Mouse (Mus musculus): Measurements from ENCODE around the gene Pstk. TPM values are rescaled to one million over a fixed set of nuclear protein-coding genes. Genes with fewer than 3 reads are reported as not detected.

Pstk gene
- polyA plus RNA-seq (2014; fragmentation: Nextera tagmentation; extraction: Ambion mirVana), result 42.8 and 46.3 TPM in 2 replicates

DNA sequence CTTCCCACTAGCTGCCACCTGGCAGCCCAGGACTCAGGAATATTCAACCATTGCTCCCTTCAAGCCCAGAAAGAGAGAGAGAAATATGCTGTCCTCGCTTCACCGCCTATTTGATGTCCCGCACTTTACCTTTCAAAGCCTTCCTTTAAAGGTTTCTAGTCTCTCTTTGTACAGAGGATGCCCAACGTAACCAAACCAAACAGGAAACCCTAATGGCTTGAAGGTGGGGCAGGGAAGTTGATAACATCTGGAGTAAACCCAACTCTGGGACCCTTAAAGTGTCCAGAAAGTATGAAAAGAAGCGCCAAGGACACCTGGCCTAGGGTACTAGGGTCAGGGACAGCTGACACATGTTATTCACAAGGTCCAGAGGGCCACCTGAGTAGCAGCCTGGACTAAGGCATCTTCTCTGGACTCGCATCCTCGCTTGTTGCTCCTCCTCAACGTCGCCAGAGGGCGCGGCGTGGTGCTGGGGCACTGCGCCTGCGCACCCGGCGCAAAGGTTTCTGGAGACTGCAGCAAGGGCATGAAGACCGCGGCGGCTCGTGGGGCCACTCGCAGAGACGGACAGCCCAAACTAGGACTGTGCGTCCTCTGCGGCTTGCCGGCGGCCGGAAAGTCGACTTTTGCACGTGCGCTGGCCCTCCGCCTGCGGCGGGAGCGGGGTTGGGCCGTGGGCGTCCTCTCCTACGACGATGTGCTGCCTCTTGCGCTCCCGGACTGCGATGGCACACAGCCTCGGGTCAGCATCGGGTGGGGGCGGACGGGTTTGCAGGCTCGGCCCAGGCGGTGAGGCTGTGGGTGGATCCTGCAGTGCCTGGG is at the start of gene Pstk:
Gene Pstk, plus strand, starts transcription at position 494 of the 822 bp plus-strand sequence.
- WGBS, result 4% methylated on average over 47 of the region's 47 CpGs
- Histone ChIP-seq H3K4me2 (ENCODE audit: low read length) (peak within 1 kb of the TSS; percentile 75), H3K27me3 (ENCODE audit: control insufficient read depth, insufficient read depth, low read length) (no peaks in the 10 kb centered on the region), H3K9ac (replicated peaks; ENCODE audit: low read length) (peak within 1 kb of the TSS; percentile 94), H3K9me3 (ENCODE audit: control insufficient read depth, low read length) (no peaks in the 10 kb centered on the region), H3K36me3 (ENCODE audit: control insufficient read depth, insufficient read depth, low read length) (peaks cover 6% of the 10 kb centered on the region; the same call in 1 of the 2 replicates), H3K4me3 (replicated peaks; ENCODE audit: low read depth, low read length) (peak within 1 kb of the TSS; percentile 77), H3K4me1 (ENCODE audit: control insufficient read depth, insufficient read depth, low read length) (peaks cover 5% of the 10 kb centered on the region; the same call in 1 of the 2 replicates), H3K27ac (replicated peaks; ENCODE audit: low read depth, low read length) (peak within 1 kb of the TSS; percentile 92)
- ATAC-seq (ENCODE audit: low FRiP score, low TSS enrichment) (peak; percentile 90), DNase-seq (peak; percentile 95)

DNA sequence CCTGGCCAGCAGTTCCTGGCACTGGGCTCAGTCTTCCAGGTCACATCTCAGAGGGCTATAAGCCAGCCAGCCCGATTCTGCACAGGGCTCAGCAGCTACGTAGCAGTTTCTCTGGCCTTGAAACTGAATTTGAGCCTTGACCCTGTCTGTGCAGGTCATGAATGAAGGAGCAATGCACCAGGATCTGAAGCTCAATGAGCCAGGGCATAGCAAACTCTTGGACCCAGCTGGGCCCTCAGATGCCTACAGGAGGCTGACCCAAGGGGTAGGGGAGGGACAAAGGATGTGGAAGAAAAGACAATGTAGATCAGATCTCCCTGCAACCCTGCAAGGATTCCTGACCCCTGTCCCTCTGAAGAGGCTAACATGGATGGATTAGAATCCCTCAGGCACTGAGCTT is 48.7 kb upstream of the Pstk start, which contains the start of gene Cuzd1:
Gene Cuzd1, minus strand, starts transcription at position 101 of the 400 bp plus-strand sequence.
- H3K27me3 ChIP-seq (ENCODE audit: control insufficient read depth, insufficient read depth, low read length), result no peaks in the 10 kb centered on the region
- no peak within 1 kb of the TSS for H3K9ac ChIP-seq (replicated peaks; ENCODE audit: low read length)
- H3K27ac ChIP-seq (replicated peaks; ENCODE audit: low read depth, low read length), result no peak within 1 kb of the TSS
- DNase-seq, result no peak
- H3K4me2 ChIP-seq (ENCODE audit: low read length), result no peak within 1 kb of the TSS
- WGBS, result 91% methylated on average over 2 of the region's 2 CpGs
- no peak within 1 kb of the TSS for H3K4me3 ChIP-seq (replicated peaks; ENCODE audit: low read depth, low read length)
- no peaks in the 10 kb centered on the region for H3K4me1 ChIP-seq (ENCODE audit: control insufficient read depth, insufficient read depth, low read length)
- ATAC-seq (ENCODE audit: low FRiP score, low TSS enrichment), result no peak
- no peaks in the 10 kb centered on the region for H3K9me3 ChIP-seq (ENCODE audit: control insufficient read depth, low read length)
- no peaks in the 10 kb centered on the region for H3K36me3 ChIP-seq (ENCODE audit: control insufficient read depth, insufficient read depth, low read length)

DNA sequence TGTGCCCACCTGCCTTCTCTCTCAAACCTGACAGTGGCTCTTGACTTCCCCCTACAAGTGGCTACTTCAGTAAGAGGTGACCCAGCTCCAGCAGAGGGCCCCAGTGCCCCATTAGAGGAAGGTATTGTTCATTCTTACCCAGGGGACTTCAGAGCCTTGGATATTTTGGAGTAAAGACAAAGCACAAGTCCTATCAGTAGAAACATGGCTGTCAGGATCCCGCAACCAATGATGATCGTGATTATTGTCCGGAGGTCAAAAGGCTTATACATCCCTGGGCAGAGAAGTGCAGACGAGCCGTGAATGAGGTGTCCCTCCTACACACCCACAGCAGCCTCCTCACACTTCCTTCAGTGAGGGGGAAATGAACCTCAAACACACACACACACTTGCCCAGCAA is 43.9 kb upstream of the Pstk start:
- Histone ChIP-seq H3K9ac (replicated peaks; ENCODE audit: low read length) (no peak overlapping the region), H3K9me3 (ENCODE audit: control insufficient read depth, low read length) (no peaks in the 10 kb centered on the region), H3K4me2 (ENCODE audit: low read length) (no peak overlapping the region), H3K36me3 (ENCODE audit: control insufficient read depth, insufficient read depth, low read length) (no peaks in the 10 kb centered on the region), H3K4me3 (replicated peaks; ENCODE audit: low read depth, low read length) (no peak overlapping the region), H3K27ac (replicated peaks; ENCODE audit: low read depth, low read length) (no peak overlapping the region), H3K27me3 (ENCODE audit: control insufficient read depth, insufficient read depth, low read length) (no peaks in the 10 kb centered on the region), H3K4me1 (ENCODE audit: control insufficient read depth, insufficient read depth, low read length) (no peaks in the 10 kb centered on the region)
- no peak for DNase-seq
- no peak for ATAC-seq (ENCODE audit: low FRiP score, low TSS enrichment)
- WGBS, result 93% methylated on average over 5 of the region's 5 CpGs

DNA sequence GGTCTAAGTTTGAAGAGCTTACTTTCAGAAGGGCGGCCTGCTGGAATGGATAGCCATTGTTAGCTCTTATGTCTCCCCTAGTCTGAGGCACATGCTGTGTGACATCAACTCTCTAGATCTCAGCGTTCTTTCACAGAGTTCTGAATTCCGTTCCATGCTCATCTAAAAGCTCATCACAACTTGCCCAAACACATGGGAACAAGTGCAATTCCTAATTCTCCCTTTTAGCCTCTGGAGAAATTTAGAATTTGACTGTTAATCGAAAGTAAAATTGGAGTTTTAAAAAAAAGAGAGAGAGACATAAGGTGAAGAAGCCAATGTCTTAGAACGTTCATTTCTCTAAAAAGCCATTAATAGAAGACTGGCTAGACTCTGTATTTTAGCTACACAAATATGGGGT is 41.5 kb upstream of the Pstk start, which contains the start of gene Fam24b:
Gene Fam24b, minus strand, starts transcription at position 101 of the 400 bp plus-strand sequence.
- no peak for DNase-seq
- 90% methylated on average over 5 of the region's 5 CpGs for WGBS
- H3K4me1 ChIP-seq (ENCODE audit: control insufficient read depth, insufficient read depth, low read length), result no peaks in the 10 kb centered on the region
- no peak within 1 kb of the TSS for H3K4me3 ChIP-seq (replicated peaks; ENCODE audit: low read depth, low read length)
- H3K27ac ChIP-seq (replicated peaks; ENCODE audit: low read depth, low read length), result no peak within 1 kb of the TSS
- H3K4me2 ChIP-seq (ENCODE audit: low read length), result no peak within 1 kb of the TSS
- H3K27me3 ChIP-seq (ENCODE audit: control insufficient read depth, insufficient read depth, low read length), result no peaks in the 10 kb centered on the region
- H3K36me3 ChIP-seq (ENCODE audit: control insufficient read depth, insufficient read depth, low read length), result no peaks in the 10 kb centered on the region
- ATAC-seq (ENCODE audit: low FRiP score, low TSS enrichment), result no peak
- H3K9me3 ChIP-seq (ENCODE audit: control insufficient read depth, low read length), result no peaks in the 10 kb centered on the region
- no peak within 1 kb of the TSS for H3K9ac ChIP-seq (replicated peaks; ENCODE audit: low read length)

DNA sequence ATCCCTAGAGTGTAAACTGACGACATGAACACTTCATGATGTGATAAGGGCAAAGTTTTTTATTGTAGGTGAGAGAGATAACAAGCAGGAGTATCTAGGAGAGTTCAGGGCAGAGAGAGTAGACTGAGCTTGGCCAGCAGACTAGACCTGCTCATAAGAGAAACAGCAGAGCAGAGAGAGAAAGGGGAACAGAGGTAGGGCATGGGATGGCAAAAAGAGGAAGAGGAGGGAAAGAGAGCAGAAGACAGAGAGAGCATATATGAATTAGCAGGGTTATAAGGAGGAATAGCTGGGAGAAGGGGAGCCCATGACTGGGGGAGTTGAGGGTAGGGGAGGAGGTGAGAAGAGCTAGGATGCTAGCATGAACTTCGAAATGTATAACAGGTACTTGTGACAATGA is 39.3 kb upstream of the Pstk start:
- Histone ChIP-seq H3K4me3 (replicated peaks; ENCODE audit: low read depth, low read length) (no peak overlapping the region), H3K27me3 (ENCODE audit: control insufficient read depth, insufficient read depth, low read length) (no peaks in the 10 kb centered on the region), H3K9me3 (ENCODE audit: control insufficient read depth, low read length) (no peaks in the 10 kb centered on the region), H3K9ac (replicated peaks; ENCODE audit: low read length) (no peak overlapping the region), H3K27ac (replicated peaks; ENCODE audit: low read depth, low read length) (no peak overlapping the region), H3K4me2 (ENCODE audit: low read length) (no peak overlapping the region), H3K4me1 (ENCODE audit: control insufficient read depth, insufficient read depth, low read length) (no peaks in the 10 kb centered on the region), H3K36me3 (ENCODE audit: control insufficient read depth, insufficient read depth, low read length) (no peaks in the 10 kb centered on the region)
- DNase-seq, result no peak
- ATAC-seq (ENCODE audit: low FRiP score, low TSS enrichment), result no peak
- WGBS, result 81% methylated on average over 2 of the region's 2 CpGs

DNA sequence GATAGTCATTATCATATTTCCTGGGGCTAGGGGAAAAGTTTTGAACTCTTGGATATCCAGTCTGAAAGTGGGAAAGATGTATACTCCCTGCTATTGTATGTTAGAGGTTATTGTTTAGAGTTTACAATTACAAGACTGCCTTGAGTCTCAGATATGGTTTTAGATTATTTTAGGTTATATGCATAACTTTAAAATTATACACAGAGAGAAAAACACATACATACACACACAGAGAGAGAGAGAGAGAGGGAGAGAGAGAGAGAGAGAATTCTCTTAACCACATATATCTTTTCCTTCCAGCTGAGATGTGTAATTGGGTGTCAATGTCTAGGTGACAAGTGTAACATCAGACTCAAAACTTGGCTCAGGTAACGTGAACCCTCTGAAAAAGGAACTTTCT is 37.4 kb upstream of the Pstk start, which contains the start of gene Fam24a:
Gene Fam24a, plus strand, starts transcription at position 301 of the 400 bp plus-strand sequence.
- Histone ChIP-seq H3K9ac (replicated peaks; ENCODE audit: low read length) (no peak within 1 kb of the TSS), H3K4me3 (replicated peaks; ENCODE audit: low read depth, low read length) (no peak within 1 kb of the TSS), H3K9me3 (ENCODE audit: control insufficient read depth, low read length) (no peaks in the 10 kb centered on the region), H3K27ac (replicated peaks; ENCODE audit: low read depth, low read length) (no peak within 1 kb of the TSS), H3K36me3 (ENCODE audit: control insufficient read depth, insufficient read depth, low read length) (0 out of 2 replicates have a peak, but pooled peaks cover 2% of the 10 kb centered on the region), H3K4me1 (ENCODE audit: control insufficient read depth, insufficient read depth, low read length) (peaks cover 3% of the 10 kb centered on the region; the same call in 1 of the 2 replicates), H3K27me3 (ENCODE audit: control insufficient read depth, insufficient read depth, low read length) (no peaks in the 10 kb centered on the region), H3K4me2 (ENCODE audit: low read length) (no peak within 1 kb of the TSS)
- no peak for ATAC-seq (ENCODE audit: low FRiP score, low TSS enrichment)
- DNase-seq, result no peak
- WGBS, result 59% methylated on average over 1 of the region's 1 CpGs

DNA sequence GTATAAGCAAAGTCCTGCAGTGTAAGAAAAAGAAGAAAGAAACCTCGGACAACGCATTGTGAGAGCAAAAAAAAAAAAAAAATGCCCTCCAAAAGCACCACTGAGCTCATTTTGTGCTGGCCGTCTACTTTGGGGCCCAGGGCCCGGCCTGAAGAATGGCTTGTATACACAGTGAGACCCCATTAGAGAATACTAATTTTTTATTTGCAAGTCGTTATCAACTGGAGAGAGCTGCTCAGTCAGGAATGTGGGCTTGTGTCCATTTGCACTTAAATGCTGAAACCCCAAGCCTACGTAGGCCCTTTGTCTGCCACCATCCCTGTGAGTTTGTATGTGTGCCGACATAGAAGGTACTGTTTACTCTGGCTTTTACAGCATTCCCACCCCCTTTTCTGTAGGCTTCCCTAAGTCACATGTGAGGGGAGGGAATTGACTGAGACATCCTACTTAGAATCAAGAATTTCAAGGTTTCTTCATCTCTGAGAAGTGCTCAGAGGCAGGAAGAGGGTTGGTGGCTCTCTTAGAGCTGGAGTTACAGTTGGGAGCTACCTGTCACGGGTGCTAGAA is 33.4 kb upstream of the Pstk start:
- no peak overlapping the region for H3K9ac ChIP-seq (replicated peaks; ENCODE audit: low read length)
- 42% methylated on average over 8 of the region's 8 CpGs for WGBS
- H3K9me3 ChIP-seq (ENCODE audit: control insufficient read depth, low read length), result no peaks in the 10 kb centered on the region
- H3K36me3 ChIP-seq (ENCODE audit: control insufficient read depth, insufficient read depth, low read length), result peaks cover 28% of the 10 kb centered on the region
- H3K27me3 ChIP-seq (ENCODE audit: control insufficient read depth, insufficient read depth, low read length), result no peaks in the 10 kb centered on the region
- no peak overlapping the region for H3K4me3 ChIP-seq (replicated peaks; ENCODE audit: low read depth, low read length)
- H3K27ac ChIP-seq (replicated peaks; ENCODE audit: low read depth, low read length), result no peak overlapping the region
- H3K4me1 ChIP-seq (ENCODE audit: control insufficient read depth, insufficient read depth, low read length), result peaks cover 3% of the 10 kb centered on the region; the same call in 1 of the 2 replicates
- ATAC-seq (ENCODE audit: low FRiP score, low TSS enrichment) (no peak), DNase-seq (peak; percentile 33)
- no peak overlapping the region for H3K4me2 ChIP-seq (ENCODE audit: low read length)

DNA sequence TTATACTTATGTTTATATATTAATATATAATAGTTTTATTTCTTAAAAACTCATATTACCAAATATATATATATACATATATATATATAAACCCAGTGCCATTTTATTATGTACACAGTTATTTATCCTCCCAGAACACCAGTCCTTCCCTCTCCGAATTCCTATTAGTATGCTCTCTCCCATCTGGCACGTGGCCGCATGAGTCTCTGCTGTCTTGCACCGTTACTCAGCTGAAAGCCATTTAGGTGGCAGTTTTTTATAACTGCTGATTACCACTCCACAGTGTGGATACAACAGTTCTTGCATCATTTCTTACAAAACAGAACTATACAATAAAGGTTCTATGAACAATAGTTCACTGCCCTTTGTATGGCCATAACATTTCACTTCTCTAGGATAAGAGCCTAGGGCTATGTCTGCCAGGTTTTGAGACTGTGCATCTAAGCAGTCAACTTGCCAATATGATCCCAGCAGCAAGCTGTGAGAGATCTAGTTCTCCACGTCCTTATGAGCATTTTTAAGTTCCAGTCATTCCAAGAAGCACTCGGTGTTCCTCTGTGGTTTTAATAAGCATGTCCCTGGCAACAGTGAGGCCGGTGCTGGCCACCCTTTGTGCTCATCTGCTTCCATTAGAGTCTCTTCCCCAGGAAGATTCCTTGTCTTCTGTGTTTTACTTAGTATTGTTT is 24.9 kb upstream of the Pstk start:
- 72% methylated on average over 7 of the region's 7 CpGs for WGBS
- peaks cover 53% of the 10 kb centered on the region for H3K36me3 ChIP-seq (ENCODE audit: control insufficient read depth, insufficient read depth, low read length)
- H3K27me3 ChIP-seq (ENCODE audit: control insufficient read depth, insufficient read depth, low read length), result no peaks in the 10 kb centered on the region
- ATAC-seq (ENCODE audit: low FRiP score, low TSS enrichment) (no peak), DNase-seq (no peak)
- H3K9me3 ChIP-seq (ENCODE audit: control insufficient read depth, low read length), result no peaks in the 10 kb centered on the region
- no peak overlapping the region for H3K27ac ChIP-seq (replicated peaks; ENCODE audit: low read depth, low read length)
- no peak overlapping the region for H3K4me3 ChIP-seq (replicated peaks; ENCODE audit: low read depth, low read length)
- no peak overlapping the region for H3K4me2 ChIP-seq (ENCODE audit: low read length)
- H3K4me1 ChIP-seq (ENCODE audit: control insufficient read depth, insufficient read depth, low read length), result no peaks in the 10 kb centered on the region
- H3K9ac ChIP-seq (replicated peaks; ENCODE audit: low read length), result no peak overlapping the region
